Mouse (Mus musculus): ENCODE results near the gene Ntng1. TPM values are rescaled to one million over a fixed set of nuclear protein-coding genes. Genes with fewer than 3 reads are reported as not detected.
"Not testable (repeated sequence)": the region's sequence is repeated elsewhere in the genome, so short reads cannot be mapped to it uniquely, and the experiment has no call there.

Gene Ntng1
- polyA plus RNA-seq, 1 experiment: 31.1 TPM

- no peak for TF ChIP-seq POLR2A (IDR thresholded peaks at IDR 0.05; ENCODE audit: borderline replicate concordance, extremely low read depth, insufficient read depth, insufficient read length, poor library complexity, severe bottlenecking)
- no peak for TF ChIP-seq CTCF (IDR thresholded peaks at IDR 0.05; ENCODE audit: borderline replicate concordance, extremely low read depth, insufficient read depth, insufficient read length)
- DNase-seq (ENCODE audit: low read depth): no peak
Measured at GRCm38 (mm10) chr3:109775200-109775599, 368.6 kb downstream of the Ntng1 start.

GRCm38 (mm10) chr3:109772120-109772519 lies 371.7 kb downstream of the Ntng1 start:
- TF ChIP-seq CTCF (IDR thresholded peaks at IDR 0.05; ENCODE audit: borderline replicate concordance, extremely low read depth, insufficient read depth, insufficient read length) (no peak), POLR2A (IDR thresholded peaks at IDR 0.05; ENCODE audit: borderline replicate concordance, extremely low read depth, insufficient read depth, insufficient read length, poor library complexity, severe bottlenecking) (no peak)
- DNase-seq (ENCODE audit: low read depth): no peak

- TF ChIP-seq POLR2A (IDR thresholded peaks at IDR 0.05; ENCODE audit: borderline replicate concordance, extremely low read depth, insufficient read depth, insufficient read length, poor library complexity, severe bottlenecking): no peak
- DNase-seq (ENCODE audit: low read depth): no peak
Measured at GRCm38 (mm10) chr3:109766939-109767338, 376.9 kb downstream of the Ntng1 start.

- no peak for DNase-seq (ENCODE audit: low read depth)
- no peak for TF ChIP-seq CTCF (IDR thresholded peaks at IDR 0.05; ENCODE audit: borderline replicate concordance, extremely low read depth, insufficient read depth, insufficient read length)
- TF ChIP-seq POLR2A (IDR thresholded peaks at IDR 0.05; ENCODE audit: borderline replicate concordance, extremely low read depth, insufficient read depth, insufficient read length, poor library complexity, severe bottlenecking): no peak
Measured at GRCm38 (mm10) chr3:109765608-109766007, 378.2 kb downstream of the Ntng1 start.

GRCm38 (mm10) chr3:109765141-109765540 lies 378.7 kb downstream of the Ntng1 start:
- no peak for TF ChIP-seq POLR2A (IDR thresholded peaks at IDR 0.05; ENCODE audit: borderline replicate concordance, extremely low read depth, insufficient read depth, insufficient read length, poor library complexity, severe bottlenecking)
- no peak for TF ChIP-seq CTCF (IDR thresholded peaks at IDR 0.05; ENCODE audit: borderline replicate concordance, extremely low read depth, insufficient read depth, insufficient read length)
- DNase-seq (ENCODE audit: low read depth): no peak

GRCm38 (mm10) chr3:109756426-109756825 lies 387.4 kb downstream of the Ntng1 start:
- peak; percentile 75 for DNase-seq (ENCODE audit: low read depth)

GRCm38 (mm10) chr3:109747593-109747992 lies 396.2 kb downstream of the Ntng1 start:
- DNase-seq (ENCODE audit: low read depth): not testable (repeated sequence)

More at GRCm38 (mm10) chr3:109756426-109756825, 387.4 kb downstream of the Ntng1 start:
- TF ChIP-seq POLR2A (IDR thresholded peaks at IDR 0.05; ENCODE audit: borderline replicate concordance, extremely low read depth, insufficient read depth, insufficient read length, poor library complexity, severe bottlenecking) (no peak), CTCF (IDR thresholded peaks at IDR 0.05; ENCODE audit: borderline replicate concordance, extremely low read depth, insufficient read depth, insufficient read length) (no peak)

GRCm38 (mm10) chr3:109740466-109741102 lies 403.2 kb downstream of the Ntng1 start:
- TF ChIP-seq CTCF (IDR thresholded peaks at IDR 0.05; ENCODE audit: borderline replicate concordance, extremely low read depth, insufficient read depth, insufficient read length) (no peak), POLR2A (IDR thresholded peaks at IDR 0.05; ENCODE audit: borderline replicate concordance, extremely low read depth, insufficient read depth, insufficient read length, poor library complexity, severe bottlenecking) (no peak)
- peak; percentile 55 for DNase-seq (ENCODE audit: low read depth)

GRCm38 (mm10) chr3:109732327-109733182 lies 411.3 kb downstream of the Ntng1 start:
- TF ChIP-seq CTCF (IDR thresholded peaks at IDR 0.05; ENCODE audit: borderline replicate concordance, extremely low read depth, insufficient read depth, insufficient read length) (peak; percentile 76; the same call in 1 of the 2 replicates), POLR2A (IDR thresholded peaks at IDR 0.05; ENCODE audit: borderline replicate concordance, extremely low read depth, insufficient read depth, insufficient read length, poor library complexity, severe bottlenecking) (no peak)

GRCm38 (mm10) chr3:109731592-109732230 lies 412.1 kb downstream of the Ntng1 start:
- peak; percentile 95 for DNase-seq (ENCODE audit: low read depth)
- TF ChIP-seq POLR2A (IDR thresholded peaks at IDR 0.05; ENCODE audit: borderline replicate concordance, extremely low read depth, insufficient read depth, insufficient read length, poor library complexity, severe bottlenecking): no peak
- no peak for TF ChIP-seq CTCF (IDR thresholded peaks at IDR 0.05; ENCODE audit: borderline replicate concordance, extremely low read depth, insufficient read depth, insufficient read length)

More at GRCm38 (mm10) chr3:109732327-109733182, 411.3 kb downstream of the Ntng1 start:
- peak; percentile 95 for DNase-seq (ENCODE audit: low read depth)

Other genes starting within 250 kb of the Ntng1 start
- gene Prmt6, start 107.0 kb upstream of the Ntng1 start, polyA plus RNA-seq (2012; rRNA removed): 24.9 and 26.3 TPM in 2 replicates